Mouse (Mus musculus) adrenal gland, postnatal 10 days (tissue): ENCODE measurements around the gene Gjb6. TPM values are rescaled to one million over a fixed set of nuclear protein-coding genes. Genes with fewer than 3 reads are reported as not detected.

ENCODE experiments used
- DNase-seq: peaks from one replicate; pipeline ENCODE4 v3.0.0; 2021; ENCODE audit warnings: mixed read lengths
- total RNA-seq, 2 experiments: library from RNA; stranded (reverse); gene quantifications; 2 replicates each; pipeline ENCODE4 v1.2.3; 2021

The Gjb6 gene
- total RNA-seq, 2 experiments from 2014 or later, result not detected

GRCm38 (mm10) chr14:57084180-57084668 is 49.2 kb downstream of the Gjb6 start:
- no peak for DNase-seq

DNA sequence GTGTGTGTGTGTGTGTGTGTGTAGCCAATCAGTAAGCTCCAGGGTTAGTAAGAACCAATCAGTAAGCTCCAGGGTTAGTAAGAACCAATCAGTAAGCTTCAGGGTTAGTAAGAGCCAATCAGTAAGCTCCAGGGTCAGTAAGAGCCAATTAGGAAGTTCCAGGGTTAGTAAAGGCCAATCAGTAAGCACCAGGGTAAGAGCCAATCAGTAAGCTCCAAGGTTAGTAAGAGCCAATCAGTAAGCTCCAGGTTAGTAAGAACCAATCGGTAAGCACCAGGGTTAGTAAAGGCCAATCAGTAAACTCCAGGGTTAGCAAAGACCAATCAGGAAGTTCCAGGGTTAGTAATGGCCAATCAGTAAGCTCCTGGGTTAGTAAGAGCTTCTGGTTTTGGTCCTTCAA is 50.5 kb downstream of the Gjb6 start:
- no peak for DNase-seq

DNA sequence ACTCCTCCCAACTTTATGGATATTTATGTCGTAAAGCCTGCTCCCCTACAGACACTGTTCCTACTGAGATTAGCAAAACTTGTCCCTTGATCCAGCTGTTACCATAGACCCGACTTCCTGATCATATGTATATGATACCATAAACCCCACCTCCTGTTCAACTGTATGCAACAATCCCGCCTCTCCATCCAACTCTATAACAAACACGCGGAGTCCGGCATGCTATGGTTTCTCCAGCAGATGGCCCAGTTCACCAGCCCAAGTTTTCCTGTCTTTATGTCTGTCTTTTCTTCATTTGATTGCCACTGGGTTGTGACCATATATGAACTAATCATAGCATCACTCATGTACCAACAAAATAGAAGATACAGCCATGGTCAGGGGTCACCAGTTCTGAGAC is 57.9 kb downstream of the Gjb6 start:
- no peak for DNase-seq

Other genes starting within 250 kb of the Gjb6 start
- gene Zmym2, start 247.0 kb downstream of the Gjb6 start, total RNA-seq, result 10 to 100 TPM; 42.5 to 55.0 TPM
- gene Gja3, start 75.5 kb downstream of the Gjb6 start, total RNA-seq, result 1 to 10 TPM in 1 of 2 experiments, under 1 TPM in 1; 0.15 to 1.0 TPM
- 10 to 100 TPM in 1 of 2 experiments, 1 to 10 TPM in 1; 8.1 to 17.6 TPM for gene Gjb2, start 28.9 kb downstream of the Gjb6 start, total RNA-seq
- not detected for gene Gm4491, start 17.7 kb downstream of the Gjb6 start, total RNA-seq